Mouse (Mus musculus) hindbrain, embryonic 11.5 days (tissue): ENCODE results near the gene Paqr5. TPM values are rescaled to one million over a fixed set of nuclear protein-coding genes. Genes with fewer than 3 reads are reported as not detected.

ENCODE experiments used
- ATAC-seq: fragments of 200-750 bp; cut with Nextera tagmentation; 2 replicates; pipeline ENCODE4 v1.8.0; 2017; ENCODE audit warnings: mild to moderate bottlenecking, moderate TSS enrichment, moderate library complexity; ENCODE audit not compliant: low FRiP score
- DNase-seq: peaks from one replicate; pipeline ENCODE4 v3.0.0-alpha.2; 2015; ENCODE audit warnings: low spot score
- H3K27ac ChIP-seq: fragments of 300-500 bp; sonication (generic); 2 replicates; pipeline ENCODE4 v1.5.1; 2014; ENCODE audit warnings: mild to moderate bottlenecking, low read depth, low read length
- H3K27me3 ChIP-seq: fragments of 300-500 bp; sonication (generic); 2 replicates; pipeline ENCODE4 v1.6.1; 2014; ENCODE audit warnings: mild to moderate bottlenecking, low read length, moderate library complexity, mixed read lengths; ENCODE audit not compliant: control insufficient read depth, insufficient read depth
- H3K36me3 ChIP-seq: fragments of 300-500 bp; sonication (generic); 2 replicates; pipeline ENCODE4 v1.6.1; 2014; ENCODE audit warnings: mild to moderate bottlenecking, low read length, moderate library complexity, mixed read lengths; ENCODE audit not compliant: control insufficient read depth, insufficient read depth
- H3K4me1 ChIP-seq: fragments of 300-500 bp; sonication (generic); replicated peaks from 2 replicates; pipeline ENCODE4 v1.6.1; 2014; ENCODE audit warnings: low read length, mixed read lengths; ENCODE audit not compliant: control insufficient read depth, insufficient read depth
- H3K4me2 ChIP-seq: fragments of 300-500 bp; sonication (generic); replicated peaks from 2 replicates; pipeline ENCODE4 v1.6.1; 2014; ENCODE audit warnings: mild to moderate bottlenecking, low read depth, low read length
- H3K4me3 ChIP-seq: fragments of 300-500 bp; sonication (generic); 2 replicates; pipeline ENCODE4 v1.5.1; 2014; ENCODE audit warnings: low read depth, low read length
- H3K9ac ChIP-seq: fragments of 300-500 bp; sonication (generic); 2 replicates; pipeline ENCODE4 v1.6.1; 2014; ENCODE audit warnings: low read depth, low read length
- H3K9me3 ChIP-seq: fragments of 300-500 bp; sonication (generic); 2 replicates; pipeline ENCODE4 v1.6.1; 2016; ENCODE audit warnings: low read length; ENCODE audit not compliant: control insufficient read depth
- WGBS: fragments of 180-500 bp; shearing (Covaris S2); extraction: QIAGEN DNeasy Blood & Tissue Kit; methylation state at CpG from one replicate; pipeline ENCODE4 v1.1.7; 2014; 5-methylcytosine and 5-hydroxymethylcytosine counted together
- polyA plus RNA-seq: library from polyadenylated mRNA; unstranded; fragments of >200 nt; fragmentation: Nextera tagmentation; extraction: Ambion mirVana; gene quantifications from 2 replicates; pipeline ENCODE4 v1.2.1, GENCODE M21; 2014

Paqr5 gene
- 0.24 and 1.3 TPM in 2 replicates for polyA plus RNA-seq

- Histone ChIP-seq H3K9ac (peak within 1 kb of the TSS; percentile 40), H3K27ac (no peak within 1 kb of the TSS), H3K27me3 (peaks cover 22% of the 10 kb centered on the region), H3K9me3 (no peaks in the 10 kb centered on the region), H3K4me1 (peaks cover 5% of the 10 kb centered on the region), H3K4me2 (peak within 1 kb of the TSS; percentile 79), H3K4me3 (peak within 1 kb of the TSS; percentile 34), H3K36me3 (no peaks in the 10 kb centered on the region)
- DNase-seq (peak; percentile 45), ATAC-seq (no peak)
- WGBS = 3% methylated on average over 25 of the region's 32 CpGs
Observed at GRCm38 (mm10) chr9:62026600-62026999, at the start of gene Paqr5. Gene Paqr5, minus strand, starts transcription at chr9:62026856.

- Histone ChIP-seq H3K4me2 (no peak overlapping the region), H3K9ac (no peak overlapping the region), H3K27ac (no peak overlapping the region), H3K9me3 (no peaks in the 10 kb centered on the region), H3K4me1 (no peaks in the 10 kb centered on the region), H3K36me3 (no peaks in the 10 kb centered on the region), H3K27me3 (no peaks in the 10 kb centered on the region), H3K4me3 (no peak overlapping the region)
- WGBS = 97% methylated on average over 3 of the region's 3 CpGs
- ATAC-seq = no peak
- no peak for DNase-seq
Observed at GRCm38 (mm10) chr9:62062234-62062633, 35.6 kb upstream of the Paqr5 start.

GRCm38 (mm10) chr9:62060431-62060830 is 33.8 kb upstream of the Paqr5 start:
- Histone ChIP-seq H3K27me3 (no peaks in the 10 kb centered on the region), H3K9me3 (no peaks in the 10 kb centered on the region), H3K27ac (no peak overlapping the region), H3K4me1 (no peaks in the 10 kb centered on the region), H3K4me3 (no peak overlapping the region), H3K36me3 (no peaks in the 10 kb centered on the region), H3K9ac (no peak overlapping the region), H3K4me2 (no peak overlapping the region)
- 94% methylated on average over 2 of the region's 2 CpGs for WGBS
- ATAC-seq (no peak), DNase-seq (no peak)

- Histone ChIP-seq H3K27me3 (no peaks in the 10 kb centered on the region), H3K27ac (no peak overlapping the region), H3K4me2 (no peak overlapping the region), H3K36me3 (no peaks in the 10 kb centered on the region), H3K9me3 (no peaks in the 10 kb centered on the region), H3K9ac (no peak overlapping the region), H3K4me1 (no peaks in the 10 kb centered on the region), H3K4me3 (no peak overlapping the region)
- 89% methylated on average over 11 of the region's 11 CpGs for WGBS
- DNase-seq = no peak
- ATAC-seq = no peak
Observed at GRCm38 (mm10) chr9:62059941-62060340, 33.3 kb upstream of the Paqr5 start.

GRCm38 (mm10) chr9:62057881-62058506 is 31.3 kb upstream of the Paqr5 start:
- no peaks in the 10 kb centered on the region for H3K27me3 ChIP-seq
- ATAC-seq (no peak), DNase-seq (no peak)
- no peak overlapping the region for H3K4me2 ChIP-seq
- H3K4me1 ChIP-seq = no peaks in the 10 kb centered on the region
- no peaks in the 10 kb centered on the region for H3K9me3 ChIP-seq
- no peak overlapping the region for H3K9ac ChIP-seq
- H3K4me3 ChIP-seq = no peak overlapping the region
- 80% methylated on average over 7 of the region's 7 CpGs for WGBS
- H3K36me3 ChIP-seq = no peaks in the 10 kb centered on the region
- H3K27ac ChIP-seq = no peak overlapping the region

- no peak for DNase-seq
Observed at GRCm38 (mm10) chr9:62056206-62056605, 29.6 kb upstream of the Paqr5 start.

GRCm38 (mm10) chr9:62050801-62051200 is 24.1 kb upstream of the Paqr5 start:
- H3K9me3 ChIP-seq = no peaks in the 10 kb centered on the region
- no peak for ATAC-seq
- no peak overlapping the region for H3K9ac ChIP-seq
- H3K27me3 ChIP-seq = no peaks in the 10 kb centered on the region
- H3K27ac ChIP-seq = no peak overlapping the region
- H3K4me1 ChIP-seq = no peaks in the 10 kb centered on the region
- WGBS = 57% methylated on average over 4 of the region's 4 CpGs
- H3K4me3 ChIP-seq = no peak overlapping the region
- H3K4me2 ChIP-seq = no peak overlapping the region
- peak; percentile 44 for DNase-seq
- H3K36me3 ChIP-seq = no peaks in the 10 kb centered on the region

More at GRCm38 (mm10) chr9:62056206-62056605, 29.6 kb upstream of the Paqr5 start:
- Histone ChIP-seq H3K9me3 (no peaks in the 10 kb centered on the region), H3K27me3 (no peaks in the 10 kb centered on the region), H3K36me3 (no peaks in the 10 kb centered on the region), H3K9ac (no peak overlapping the region), H3K4me1 (no peaks in the 10 kb centered on the region), H3K4me3 (no peak overlapping the region), H3K27ac (no peak overlapping the region), H3K4me2 (no peak overlapping the region)
- no peak for ATAC-seq
- WGBS = 91% methylated on average over 2 of the region's 2 CpGs

GRCm38 (mm10) chr9:62049166-62049565 is 22.5 kb upstream of the Paqr5 start:
- H3K4me1 ChIP-seq = no peaks in the 10 kb centered on the region
- no peaks in the 10 kb centered on the region for H3K27me3 ChIP-seq
- no peaks in the 10 kb centered on the region for H3K36me3 ChIP-seq
- H3K4me3 ChIP-seq = no peak overlapping the region
- DNase-seq = no peak
- H3K9me3 ChIP-seq = no peaks in the 10 kb centered on the region
- H3K27ac ChIP-seq = no peak overlapping the region
- no peak overlapping the region for H3K4me2 ChIP-seq
- no peak for ATAC-seq
- no peak overlapping the region for H3K9ac ChIP-seq
- 57% methylated on average over 8 of the region's 8 CpGs for WGBS

- Histone ChIP-seq H3K4me1 (no peaks in the 10 kb centered on the region), H3K27ac (no peak overlapping the region), H3K9me3 (no peaks in the 10 kb centered on the region), H3K9ac (no peak overlapping the region), H3K4me3 (no peak overlapping the region), H3K27me3 (no peaks in the 10 kb centered on the region), H3K36me3 (no peaks in the 10 kb centered on the region), H3K4me2 (no peak overlapping the region)
- no peak for ATAC-seq
- 93% methylated on average over 3 of the region's 3 CpGs for WGBS
- no peak for DNase-seq
Observed at GRCm38 (mm10) chr9:62042167-62042566, 15.5 kb upstream of the Paqr5 start.
